ENCODE assay signal across 9 mouse cellular contexts in genomic region chr14:121928375-121929137, GRCm38 (mm10). TPM values are rescaled to one million over a fixed set of nuclear protein-coding genes. Genes with fewer than 3 reads are reported as not detected.
DNase-seq lines count a peak whose midpoint lies in the region; ATAC-seq and TF ChIP-seq lines count a peak whose summit lies in the region.
"Had no signal": no experiment of that assay in that cellular context is flagged by ENCODE, and none has a peak within 500 bp of the region (broad histone marks: within the 10 kb centered on the region; RNA-seq: fewer than 3 reads in every experiment).

No protein-coding gene starts in this region.

- H3K9me3 ChIP-seq in hindbrain, embryonic 11.5 days (ENCODE audit: control insufficient read depth, low read length) = no peaks in the 10 kb centered on the region
- no peaks in the 10 kb centered on the region for H3K9me3 ChIP-seq in hindbrain, embryonic 13.5 days
- no peaks in the 10 kb centered on the region for H3K9me3 ChIP-seq in ES-Bruce4 (replicated peaks; ENCODE audit: control insufficient read depth, insufficient read depth, low read length, poor library complexity, severe bottlenecking)
- H3K9me3 ChIP-seq in heart, embryonic 12.5 days (replicated peaks) = no peaks in the 10 kb centered on the region
- H3K9me3 ChIP-seq: neural tube, embryonic 12.5 days had no signal

- TF ChIP-seq POLR2A in ES-Bruce4 (IDR thresholded peaks at IDR 0.05; ENCODE audit: insufficient read depth, low read length) = no peak

- H3K27me3 ChIP-seq in hindbrain, embryonic 11.5 days (ENCODE audit: control insufficient read depth, insufficient read depth, low read length) = no peaks in the 10 kb centered on the region
- H3K27me3 ChIP-seq in hindbrain, embryonic 13.5 days = no peaks in the 10 kb centered on the region
- H3K27me3 ChIP-seq in ES-Bruce4 (ENCODE audit: control insufficient read depth, insufficient read depth, low read length, poor library complexity, severe bottlenecking) = no peaks in the 10 kb centered on the region
- H3K27me3 ChIP-seq in heart, embryonic 12.5 days (replicated peaks) = no peaks in the 10 kb centered on the region
- H3K27me3 ChIP-seq: neural tube, embryonic 12.5 days had no signal

- no peaks in the 10 kb centered on the region for H3K36me3 ChIP-seq in hindbrain, embryonic 11.5 days (ENCODE audit: control insufficient read depth, insufficient read depth, low read length)
- peaks cover 2% of the 10 kb centered on the region for H3K36me3 ChIP-seq in hindbrain, embryonic 13.5 days
- H3K36me3 ChIP-seq in ES-Bruce4 (ENCODE audit: control insufficient read depth, insufficient read depth, low read length, poor library complexity, severe bottlenecking) = no peaks in the 10 kb centered on the region
- no peaks in the 10 kb centered on the region; the same call in 1 of the 2 replicates for H3K36me3 ChIP-seq in heart, embryonic 12.5 days

- ATAC-seq in hindbrain, embryonic 11.5 days (ENCODE audit: low FRiP score) = no peak
- ATAC-seq in hindbrain, embryonic 13.5 days (ENCODE audit: low FRiP score) = no peak
- no peak for ATAC-seq in heart, embryonic 12.5 days (ENCODE audit: insufficient number of reproducible peaks, low FRiP score)

- no peak overlapping the region for H3K27ac ChIP-seq in hindbrain, embryonic 11.5 days (ENCODE audit: low read depth, low read length)
- H3K27ac ChIP-seq in hindbrain, embryonic 13.5 days = no peak overlapping the region
- H3K27ac ChIP-seq in ES-Bruce4 (ENCODE audit: insufficient read depth, low read length) = no peak overlapping the region
- peak overlapping the region; percentile 51; the same call in 1 of the 2 replicates for H3K27ac ChIP-seq in heart, embryonic 12.5 days (ENCODE audit: poor library complexity, severe bottlenecking)
- H3K27ac ChIP-seq: neural tube, embryonic 12.5 days had no signal

- WGBS in hindbrain, embryonic 11.5 days = 69% methylated on average over 8 of the region's 8 CpGs
- WGBS in hindbrain, embryonic 13.5 days = 72% methylated on average over 8 of the region's 8 CpGs
- 49% methylated on average over 8 of the region's 8 CpGs for WGBS in heart, embryonic 12.5 days

- peak; percentile 13 for TF ChIP-seq CTCF in ES-Bruce4 (IDR thresholded peaks at IDR 0.05; ENCODE audit: low read depth, low read length)

- TF ChIP-seq EP300 in ES-Bruce4 (IDR thresholded peaks at IDR 0.05; ENCODE audit: insufficient read depth, low read depth, low read length) = no peak

- peak; percentile 75 for DNase-seq in hindbrain, embryonic 11.5 days (ENCODE audit: low spot score)
- DNase-seq in c-Kit-positive CD71-negative TER-119-negative erythroid progenitor cells, embryonic 14.5 days (ENCODE audit: low read depth) = peak; percentile 74
- DNase-seq in kidney, postnatal 4 days = peak; percentile 76 to 77
- DNase-seq in lung, postnatal 36 days = peak; percentile 86
- DNase-seq in thymus, postnatal 14 days = peak; percentile 70

- no peak overlapping the region for H3K9ac ChIP-seq in hindbrain, embryonic 11.5 days (ENCODE audit: low read depth, low read length)
- H3K9ac ChIP-seq in hindbrain, embryonic 13.5 days = no peak overlapping the region
- no peak overlapping the region for H3K9ac ChIP-seq in ES-Bruce4 (ENCODE audit: low read depth, poor library complexity, severe bottlenecking)
- H3K9ac ChIP-seq in heart, embryonic 12.5 days = no peak overlapping the region
- H3K9ac ChIP-seq: neural tube, embryonic 12.5 days had no signal

- no peak overlapping the region for H3K4me2 ChIP-seq in hindbrain, embryonic 11.5 days (replicated peaks; ENCODE audit: low read depth, low read length)
- H3K4me2 ChIP-seq in hindbrain, embryonic 13.5 days = no peak overlapping the region
- no peak overlapping the region for H3K4me2 ChIP-seq in heart, embryonic 12.5 days
- H3K4me2 ChIP-seq: neural tube, embryonic 12.5 days had no signal

- H3K4me1 ChIP-seq in hindbrain, embryonic 11.5 days (replicated peaks; ENCODE audit: control insufficient read depth, insufficient read depth, low read length) = no peaks in the 10 kb centered on the region
- H3K4me1 ChIP-seq in hindbrain, embryonic 13.5 days (replicated peaks) = peaks cover 7% of the 10 kb centered on the region
- peaks cover 3% of the 10 kb centered on the region for H3K4me1 ChIP-seq in ES-Bruce4 (ENCODE audit: control insufficient read depth, insufficient read depth, low read length)
- peaks cover 31% of the 10 kb centered on the region for H3K4me1 ChIP-seq in heart, embryonic 12.5 days (replicated peaks)
- H3K4me1 ChIP-seq: neural tube, embryonic 12.5 days had no signal

- H3K4me3 ChIP-seq in hindbrain, embryonic 11.5 days (ENCODE audit: low read depth, low read length) = no peak overlapping the region
- no peak overlapping the region for H3K4me3 ChIP-seq in hindbrain, embryonic 13.5 days
- no peak overlapping the region for H3K4me3 ChIP-seq in ES-Bruce4 (ENCODE audit: low read depth, low read length)
- H3K4me3 ChIP-seq in heart, embryonic 12.5 days = no peak overlapping the region
- H3K4me3 ChIP-seq: neural tube, embryonic 12.5 days had no signal

RNA-seq across cellular contexts. Expression of gene Gpr18, which starts 13.0 kb away (rescaled TPM):
- 0.13 and 0.59 TPM in 2 replicates for polyA plus RNA-seq in hindbrain, embryonic 11.5 days (2014; fragmentation: Nextera tagmentation; extraction: Ambion mirVana)
- 0.21 and 0.36 TPM in 2 replicates for polyA plus RNA-seq in hindbrain, embryonic 13.5 days (2015; fragmentation: Nextera tagmentation; extraction: Ambion mirVana)
- polyA plus RNA-seq in ES-Bruce4 (2011; ENCODE audit: insufficient read depth, insufficient read length, low read depth, missing spikeins) = not detected in 2 replicates
- 0.17 and 0.29 TPM in 2 replicates for polyA plus RNA-seq in heart, embryonic 12.5 days (2016; fragmentation: Nextera tagmentation; extraction: Ambion mirVana)

RNA-seq across cellular contexts. Expression of gene Gpr183, which starts 36.4 kb away (rescaled TPM):
- 1.9 and 3.2 TPM in 2 replicates for polyA plus RNA-seq in hindbrain, embryonic 11.5 days (2014; fragmentation: Nextera tagmentation; extraction: Ambion mirVana)
- polyA plus RNA-seq in hindbrain, embryonic 13.5 days (2015; fragmentation: Nextera tagmentation; extraction: Ambion mirVana) = 1.0 and 1.2 TPM in 2 replicates
- polyA plus RNA-seq in ES-Bruce4 (2011; ENCODE audit: insufficient read depth, insufficient read length, low read depth, missing spikeins) = not detected in 2 replicates
- 1.6 and 1.7 TPM in 2 replicates for polyA plus RNA-seq in heart, embryonic 12.5 days (2016; fragmentation: Nextera tagmentation; extraction: Ambion mirVana)

RNA-seq across cellular contexts. Expression of gene Ubac2, which starts 50.1 kb away (rescaled TPM):
- 64.7 and 66.3 TPM in 2 replicates for polyA plus RNA-seq in hindbrain, embryonic 11.5 days (2014; fragmentation: Nextera tagmentation; extraction: Ambion mirVana)
- polyA plus RNA-seq in hindbrain, embryonic 13.5 days (2015; fragmentation: Nextera tagmentation; extraction: Ambion mirVana) = 49.3 and 56.9 TPM in 2 replicates
- 42.2 and 42.3 TPM in 2 replicates for polyA plus RNA-seq in ES-Bruce4 (2011; ENCODE audit: insufficient read depth, insufficient read length, low read depth, missing spikeins)
- 56.9 and 63.3 TPM in 2 replicates for polyA plus RNA-seq in heart, embryonic 12.5 days (2016; fragmentation: Nextera tagmentation; extraction: Ambion mirVana)
